Mouse (Mus musculus) hindbrain, postnatal 0 days (tissue): Measurements from ENCODE around the gene Tigd3. TPM values are rescaled to one million over a fixed set of nuclear protein-coding genes. Genes with fewer than 3 reads are reported as not detected.

ENCODE experiments used
- ATAC-seq: fragments of 200-750 bp; cut with Nextera tagmentation; 2 replicates; pipeline ENCODE4 v1.8.0; 2017; ENCODE audit warnings: mild to moderate bottlenecking, moderate TSS enrichment, moderate library complexity
- DNase-seq: peaks from one replicate; pipeline ENCODE4 v3.0.0-alpha.2; 2015; ENCODE audit warnings: low spot score
- H3K27ac ChIP-seq: fragments of 300-500 bp; sonication (generic); 2 replicates; pipeline ENCODE4 v1.5.1; 2014; ENCODE audit warnings: mild to moderate bottlenecking
- H3K27me3 ChIP-seq: fragments of 300-500 bp; sonication (generic); 2 replicates; pipeline ENCODE4 v1.6.1; 2014; ENCODE audit warnings: low read length, mixed read lengths; ENCODE audit not compliant: insufficient read depth
- H3K36me3 ChIP-seq: fragments of 300-500 bp; sonication (generic); 2 replicates; pipeline ENCODE4 v1.6.1; 2014; ENCODE audit warnings: low read length, mixed read lengths; ENCODE audit not compliant: insufficient read depth
- H3K4me1 ChIP-seq: fragments of 300-500 bp; sonication (generic); 2 replicates; pipeline ENCODE4 v1.6.1; 2014; ENCODE audit warnings: antibody characterized with exemption, low read length, mixed read lengths; ENCODE audit not compliant: insufficient read depth
- H3K4me2 ChIP-seq: fragments of 300-500 bp; sonication (generic); 2 replicates; pipeline ENCODE4 v1.6.1; 2014; ENCODE audit warnings: low read depth, mild to moderate bottlenecking, low read length, moderate library complexity, mixed read lengths
- H3K4me3 ChIP-seq: fragments of 300-500 bp; sonication (generic); 2 replicates; pipeline ENCODE4 v1.5.1; 2014; ENCODE audit warnings: low read length
- H3K9ac ChIP-seq: fragments of 300-500 bp; sonication (generic); replicated peaks from 2 replicates; pipeline ENCODE4 v1.6.1; 2014; ENCODE audit warnings: mild to moderate bottlenecking, low read length, moderate library complexity, mixed read lengths
- H3K9me3 ChIP-seq: fragments of 300-500 bp; sonication (generic); 2 replicates; pipeline ENCODE4 v1.6.1; 2016; ENCODE audit warnings: low read length, mixed read lengths
- CTCF ChIP-seq: IDR thresholded peaks from 2 replicates; pipeline ENCODE4 v1.5.1; 2016; ENCODE audit warnings: antibody characterized with exemption, control low read depth, low read depth
- WGBS: fragments of 180-500 bp; shearing (Covaris S2); extraction: QIAGEN DNeasy Blood & Tissue Kit; methylation state at CpG from one replicate; pipeline ENCODE4 v1.1.7; 2014; 5-methylcytosine and 5-hydroxymethylcytosine counted together
- polyA plus RNA-seq: library from polyadenylated mRNA; unstranded; fragments of >200 nt; fragmentation: Nextera tagmentation; extraction: Ambion mirVana; gene quantifications from 2 replicates; pipeline ENCODE4 v1.2.1, GENCODE M21; 2015
- total RNA-seq: library from RNA; depleted of rRNA; stranded (reverse); fragments of >200 nt; gene quantifications from 2 replicates; pipeline ENCODE4 v1.2.3, GENCODE M21; 2014; rRNA removed

The Tigd3 gene
- total and polyA plus RNA-seq, 2 experiments from 2014 or later: 7.1 to 7.5 TPM

DNA sequence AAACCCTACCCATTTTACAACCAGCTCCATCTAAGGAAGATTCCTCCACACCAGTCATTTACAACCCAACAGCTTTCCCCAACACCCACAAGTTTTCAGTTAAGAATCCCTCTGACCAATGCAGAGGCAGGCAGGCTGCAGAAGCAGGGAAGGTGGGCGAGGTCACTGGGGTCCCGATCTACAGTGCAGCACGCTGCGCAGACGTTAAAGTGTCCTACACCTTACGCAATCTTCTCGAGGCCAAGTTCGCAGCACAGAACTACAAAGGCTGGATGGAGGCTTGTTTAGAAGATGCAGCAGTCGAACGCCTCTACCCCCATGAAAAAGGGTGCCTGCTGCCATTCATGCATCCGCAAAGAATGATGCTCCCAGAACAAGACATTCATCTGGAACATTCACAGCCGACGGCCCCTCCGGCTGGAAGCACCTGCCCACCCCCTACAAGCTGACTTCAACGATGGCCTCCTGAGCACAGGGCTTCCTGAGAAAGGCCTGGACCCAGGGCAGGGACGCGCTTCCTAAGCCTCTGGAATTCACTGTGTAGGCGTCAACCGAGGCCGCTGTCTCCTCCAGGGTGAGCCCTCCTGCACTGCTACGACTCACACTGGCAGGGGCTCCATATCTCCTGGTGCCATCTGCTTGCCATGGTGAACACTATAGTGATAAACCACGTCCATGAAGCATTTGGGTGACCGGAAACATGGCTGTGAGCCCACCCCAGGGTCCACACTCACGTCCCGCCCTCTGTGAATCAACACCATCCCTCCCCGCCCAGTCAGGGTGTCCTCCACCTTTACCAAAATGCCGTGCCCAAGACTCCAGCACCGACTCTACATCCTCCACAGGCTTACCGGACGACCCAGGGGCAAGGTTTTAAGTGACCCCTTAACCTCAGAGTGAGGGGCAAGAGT is 49.9 kb downstream of the Tigd3 start:
- no peaks in the 10 kb centered on the region for H3K27me3 ChIP-seq
- DNase-seq: no peak
- H3K4me3 ChIP-seq: peak overlapping the region; percentile 8
- no peaks in the 10 kb centered on the region for H3K9me3 ChIP-seq
- 75% methylated on average over 30 of the region's 30 CpGs for WGBS
- H3K36me3 ChIP-seq: no peaks in the 10 kb centered on the region
- peak overlapping the region; percentile 9; the same call in 1 of the 2 replicates for H3K27ac ChIP-seq
- no peak for TF ChIP-seq CTCF
- no peak for ATAC-seq
- H3K4me1 ChIP-seq: peaks cover 30% of the 10 kb centered on the region
- H3K4me2 ChIP-seq: peak overlapping the region; percentile 60
- no peak overlapping the region for H3K9ac ChIP-seq

DNA sequence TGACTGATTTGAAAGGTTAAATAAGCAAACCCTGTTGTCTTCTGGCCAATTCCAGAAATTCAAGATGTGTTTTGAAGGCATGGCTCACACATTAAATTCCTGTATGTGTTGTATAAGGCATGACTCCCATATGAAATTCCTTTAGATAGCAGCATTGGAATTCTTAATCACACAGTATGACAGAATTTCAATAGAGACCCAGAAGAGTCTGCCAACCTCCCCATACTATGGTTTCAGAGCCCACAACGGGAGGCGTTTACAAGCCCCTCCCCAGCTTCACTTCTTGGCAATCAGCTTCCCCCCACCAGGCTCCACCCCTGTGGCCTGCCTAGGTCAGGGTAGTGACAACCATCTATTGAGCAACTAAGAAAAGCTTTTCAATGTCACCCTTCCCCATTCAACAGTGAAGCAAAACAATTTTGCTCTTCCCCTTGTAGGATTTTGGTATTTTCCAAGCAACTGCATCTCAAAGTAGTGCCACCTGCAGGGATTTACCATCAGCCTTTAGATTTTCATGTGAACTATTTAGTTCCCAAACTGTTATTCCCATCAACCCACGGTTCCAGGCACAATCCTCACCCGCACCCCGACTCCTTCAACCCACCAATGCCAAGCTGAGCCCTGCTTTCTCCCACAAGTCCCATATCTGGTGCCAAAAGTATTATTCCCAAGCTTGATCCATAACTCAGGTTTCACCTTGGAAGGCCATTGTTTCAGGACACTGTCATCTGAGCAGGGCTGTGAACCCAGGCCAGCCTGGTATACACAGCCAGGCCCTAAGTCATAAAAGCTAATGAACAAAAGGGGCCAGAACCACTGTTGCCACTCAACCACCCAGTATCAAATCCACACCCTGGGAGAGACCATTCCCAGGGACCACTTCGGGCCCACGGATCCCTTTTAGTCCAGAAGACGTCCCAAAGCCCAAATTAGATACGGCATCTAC is 50.9 kb downstream of the Tigd3 start:
- H3K4me1 ChIP-seq: peaks cover 21% of the 10 kb centered on the region
- peak overlapping the region; percentile 60 for H3K4me2 ChIP-seq
- no peak for TF ChIP-seq CTCF
- no peak for DNase-seq
- no peak overlapping the region for H3K9ac ChIP-seq
- no peaks in the 10 kb centered on the region for H3K9me3 ChIP-seq
- no peak overlapping the region for H3K4me3 ChIP-seq
- WGBS: 60% methylated on average over 9 of the region's 9 CpGs
- 0 out of 2 replicates have a peak overlapping the region, but pooled peaks have one; percentile 27 for H3K27ac ChIP-seq
- H3K27me3 ChIP-seq: no peaks in the 10 kb centered on the region
- ATAC-seq: no peak
- H3K36me3 ChIP-seq: no peaks in the 10 kb centered on the region

DNA sequence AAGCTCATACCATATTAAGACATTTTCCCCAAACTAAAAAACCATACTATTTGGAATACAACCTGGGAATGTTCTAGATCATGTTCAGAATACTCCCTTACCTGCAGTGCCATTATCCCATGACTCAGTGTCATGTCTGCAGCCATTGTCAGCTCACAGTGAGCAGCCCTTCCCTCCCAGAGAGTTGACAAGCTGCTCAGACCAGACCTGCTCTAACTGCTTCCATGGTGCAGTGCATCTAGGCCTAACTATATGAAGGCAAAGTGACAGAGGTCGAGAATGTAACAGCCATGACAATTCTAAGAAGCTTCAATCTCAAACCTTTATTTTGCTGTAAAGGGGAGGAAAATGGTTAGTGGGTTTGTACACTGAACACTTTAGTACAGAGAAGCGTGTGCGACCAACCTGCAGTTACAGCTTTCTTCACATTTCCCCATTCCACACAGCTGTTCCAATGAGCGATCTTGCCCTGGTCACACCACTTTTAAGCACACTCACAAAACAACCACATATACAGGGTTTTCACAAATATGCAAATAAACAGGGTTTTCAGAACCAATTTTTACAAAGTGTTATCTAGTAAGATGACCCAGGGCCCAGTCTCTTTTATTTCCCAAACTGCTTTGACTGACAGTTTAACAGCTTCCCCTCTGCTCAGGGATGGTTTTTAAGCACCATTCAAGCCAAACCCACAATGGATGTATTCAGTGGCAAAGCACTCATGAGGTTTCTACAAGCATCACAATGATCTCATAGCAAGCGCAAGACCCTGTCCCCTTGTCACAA is 51.8 kb downstream of the Tigd3 start:
- DNase-seq (no peak), ATAC-seq (no peak)
- 0 out of 2 replicates have a peak overlapping the region, but pooled peaks have one; percentile 7 for H3K9ac ChIP-seq
- no peaks in the 10 kb centered on the region for H3K9me3 ChIP-seq
- TF ChIP-seq CTCF: no peak
- H3K27me3 ChIP-seq: no peaks in the 10 kb centered on the region
- H3K36me3 ChIP-seq: no peaks in the 10 kb centered on the region
- no peak overlapping the region for H3K4me3 ChIP-seq
- H3K4me1 ChIP-seq: peaks cover 12% of the 10 kb centered on the region
- H3K27ac ChIP-seq: peak overlapping the region; percentile 17; the same call in 1 of the 2 replicates
- H3K4me2 ChIP-seq: peak overlapping the region; percentile 60
- WGBS: 46% methylated on average over 5 of the region's 5 CpGs

DNA sequence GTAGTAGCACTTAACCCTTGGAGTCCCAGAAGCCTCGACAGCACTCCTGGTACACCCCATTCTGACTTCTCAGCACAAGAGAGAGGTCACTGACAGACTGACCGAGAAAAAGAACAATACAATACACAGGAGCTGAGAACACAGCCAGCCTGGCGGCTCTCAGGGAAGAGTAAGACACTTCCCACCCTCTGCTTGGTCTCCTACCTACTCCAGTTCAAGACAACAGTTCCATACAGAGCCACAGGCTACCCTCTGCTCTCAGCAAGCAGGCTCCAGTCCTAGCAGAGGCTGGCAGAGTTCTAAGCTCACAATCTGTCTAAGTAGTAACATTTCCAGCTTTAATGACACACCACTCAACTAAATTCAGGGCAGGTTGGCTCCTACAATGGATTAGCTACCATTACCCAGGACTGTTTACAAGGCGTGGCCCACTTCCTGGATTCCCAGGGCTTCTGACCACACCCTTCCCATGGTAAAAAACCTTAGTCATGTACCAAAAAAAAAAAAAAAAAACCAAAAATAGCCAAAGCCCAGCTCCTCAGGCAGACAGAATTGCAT is 52.5 kb downstream of the Tigd3 start:
- 46% methylated on average over 4 of the region's 4 CpGs for WGBS
- DNase-seq (no peak), ATAC-seq (no peak)
- no peak overlapping the region; the same call in 1 of the 2 replicates for H3K9ac ChIP-seq
- peaks cover 11% of the 10 kb centered on the region for H3K4me1 ChIP-seq
- no peaks in the 10 kb centered on the region for H3K36me3 ChIP-seq
- H3K27ac ChIP-seq: no peak overlapping the region
- H3K4me2 ChIP-seq: no peak overlapping the region
- no peaks in the 10 kb centered on the region for H3K9me3 ChIP-seq
- H3K4me3 ChIP-seq: no peak overlapping the region
- H3K27me3 ChIP-seq: no peaks in the 10 kb centered on the region
- no peak for TF ChIP-seq CTCF

Other genes with a start within 250 kb of the Tigd3 start
Only the 30 nearest of the 31 such genes appear.
- 25.6 and 43.2 TPM in 2 replicates for gene Sipa1, start 230.4 kb downstream of the Tigd3 start, total RNA-seq
- 18.7 and 18.8 TPM in 2 replicates for gene Sipa1, start 230.4 kb downstream of the Tigd3 start, polyA plus RNA-seq
- gene Map3k11, start 205.4 kb downstream of the Tigd3 start, total RNA-seq: 20.6 and 20.7 TPM in 2 replicates
- gene Map3k11, start 205.4 kb downstream of the Tigd3 start, polyA plus RNA-seq: 10.0 and 10.7 TPM in 2 replicates
- 75.1 and 97.0 TPM in 2 replicates for gene Pcnx3, start 205.2 kb downstream of the Tigd3 start, total RNA-seq
- 16.8 and 17.2 TPM in 2 replicates for gene Pcnx3, start 205.2 kb downstream of the Tigd3 start, polyA plus RNA-seq
- gene Kcnk7, start 189.8 kb downstream of the Tigd3 start, total RNA-seq: not detected in 2 replicates
- gene Kcnk7, start 189.8 kb downstream of the Tigd3 start, polyA plus RNA-seq: 0.19 and 0.61 TPM in 2 replicates
- gene Ehbp1l1, start 167.8 kb downstream of the Tigd3 start, total RNA-seq: 16.6 and 19.7 TPM in 2 replicates
- gene Ehbp1l1, start 167.8 kb downstream of the Tigd3 start, polyA plus RNA-seq: 40.0 and 43.0 TPM in 2 replicates
- 177 and 188 TPM in 2 replicates for gene Fam89b, start 164.5 kb downstream of the Tigd3 start, total RNA-seq
- 131 and 140 TPM in 2 replicates for gene Fam89b, start 164.5 kb downstream of the Tigd3 start, polyA plus RNA-seq
- gene Ltbp3, start 153.2 kb downstream of the Tigd3 start, total RNA-seq: 43.0 and 50.2 TPM in 2 replicates
- 14.0 and 14.4 TPM in 2 replicates for gene Ltbp3, start 153.2 kb downstream of the Tigd3 start, polyA plus RNA-seq
- 84.1 and 96.6 TPM in 2 replicates for gene Scyl1, start 122.7 kb downstream of the Tigd3 start, total RNA-seq
- gene Scyl1, start 122.7 kb downstream of the Tigd3 start, polyA plus RNA-seq: 73.3 and 76.2 TPM in 2 replicates
- gene Frmd8, start 18.9 kb downstream of the Tigd3 start, total RNA-seq: 19.8 and 43.2 TPM in 2 replicates
- gene Frmd8, start 18.9 kb downstream of the Tigd3 start, polyA plus RNA-seq: 12.5 and 13.7 TPM in 2 replicates
- 2.1 and 6.0 TPM in 2 replicates for gene Slc25a45, start 16.3 kb downstream of the Tigd3 start, total RNA-seq
- gene Slc25a45, start 16.3 kb downstream of the Tigd3 start, polyA plus RNA-seq: 1.8 and 2.8 TPM in 2 replicates
- gene Dpf2, start 18.9 kb upstream of the Tigd3 start, total RNA-seq: 61.7 and 77.4 TPM in 2 replicates
- 69.5 and 70.2 TPM in 2 replicates for gene Dpf2, start 18.9 kb upstream of the Tigd3 start, polyA plus RNA-seq
- gene Cdc42ep2, start 30.7 kb upstream of the Tigd3 start, total RNA-seq: 22.0 and 28.0 TPM in 2 replicates
- gene Cdc42ep2, start 30.7 kb upstream of the Tigd3 start, polyA plus RNA-seq: 17.4 and 18.0 TPM in 2 replicates
- 23.4 and 28.9 TPM in 2 replicates for gene Pola2, start 70.1 kb upstream of the Tigd3 start, total RNA-seq
- 19.5 and 21.5 TPM in 2 replicates for gene Pola2, start 70.1 kb upstream of the Tigd3 start, polyA plus RNA-seq
- gene Slc22a20, start 92.0 kb upstream of the Tigd3 start, total RNA-seq: not detected in 2 replicates
- gene Slc22a20, start 92.0 kb upstream of the Tigd3 start, polyA plus RNA-seq: not detected in 2 replicates
- 13.6 and 15.7 TPM in 2 replicates for gene Capn1, start 121.7 kb upstream of the Tigd3 start, total RNA-seq
- gene Capn1, start 121.7 kb upstream of the Tigd3 start, polyA plus RNA-seq: 4.6 and 4.8 TPM in 2 replicates
- 27.6 and 34.1 TPM in 2 replicates for gene Syvn1, start 152.4 kb upstream of the Tigd3 start, total RNA-seq
- 26.8 and 29.8 TPM in 2 replicates for gene Syvn1, start 152.4 kb upstream of the Tigd3 start, polyA plus RNA-seq
- gene Mrpl49, start 163.6 kb upstream of the Tigd3 start, total RNA-seq: 34.4 and 36.2 TPM in 2 replicates
- gene Mrpl49, start 163.6 kb upstream of the Tigd3 start, polyA plus RNA-seq: 52.4 and 54.9 TPM in 2 replicates
- gene Fau, start 163.7 kb upstream of the Tigd3 start, total RNA-seq: 558 and 787 TPM in 2 replicates
- gene Fau, start 163.7 kb upstream of the Tigd3 start, polyA plus RNA-seq: 668 TPM in 2 replicates
- gene Znhit2, start 167.0 kb upstream of the Tigd3 start, total RNA-seq: 76.0 and 97.3 TPM in 2 replicates
- gene Znhit2, start 167.0 kb upstream of the Tigd3 start, polyA plus RNA-seq: 43.2 and 46.3 TPM in 2 replicates
- 122 and 123 TPM in 2 replicates for gene Tm7sf2, start 174.2 kb upstream of the Tigd3 start, total RNA-seq
- gene Tm7sf2, start 174.2 kb upstream of the Tigd3 start, polyA plus RNA-seq: 57.7 and 64.2 TPM in 2 replicates
- 100.0 and 102 TPM in 2 replicates for gene Vps51, start 183.1 kb upstream of the Tigd3 start, total RNA-seq
- 91.2 and 92.2 TPM in 2 replicates for gene Vps51, start 183.1 kb upstream of the Tigd3 start, polyA plus RNA-seq
- not detected in 2 replicates for gene Tmem262, start 185.9 kb upstream of the Tigd3 start, total RNA-seq
- not detected in 2 replicates for gene Tmem262, start 185.9 kb upstream of the Tigd3 start, polyA plus RNA-seq
- 0.37 and 0.86 TPM in 2 replicates for gene Gm28374, start 188.1 kb upstream of the Tigd3 start, total RNA-seq
- 0.24 and 1.1 TPM in 2 replicates for gene Gm28374, start 188.1 kb upstream of the Tigd3 start, polyA plus RNA-seq
- gene Zfpl1, start 190.8 kb upstream of the Tigd3 start, total RNA-seq: 76.9 and 88.2 TPM in 2 replicates
- gene Zfpl1, start 190.8 kb upstream of the Tigd3 start, polyA plus RNA-seq: 83.9 and 88.2 TPM in 2 replicates
- 6.3 and 7.4 TPM in 2 replicates for gene Cdca5, start 190.8 kb upstream of the Tigd3 start, total RNA-seq
- 6.1 and 7.4 TPM in 2 replicates for gene Cdca5, start 190.8 kb upstream of the Tigd3 start, polyA plus RNA-seq
- gene AC131692.1, start 200.3 kb upstream of the Tigd3 start, total RNA-seq: not detected in 2 replicates
- gene AC131692.1, start 200.3 kb upstream of the Tigd3 start, polyA plus RNA-seq: not detected in 2 replicates
- gene Naaladl1, start 211.6 kb upstream of the Tigd3 start, total RNA-seq: 0.40 and 0.89 TPM in 2 replicates
- gene Naaladl1, start 211.6 kb upstream of the Tigd3 start, polyA plus RNA-seq: 0.36 and 0.43 TPM in 2 replicates
- gene Sac3d1, start 224.5 kb upstream of the Tigd3 start, total RNA-seq: 91.0 and 91.5 TPM in 2 replicates
- gene Sac3d1, start 224.5 kb upstream of the Tigd3 start, polyA plus RNA-seq: 50.5 and 51.9 TPM in 2 replicates
- 71.4 and 84.4 TPM in 2 replicates for gene Snx15, start 234.2 kb upstream of the Tigd3 start, total RNA-seq
- gene Snx15, start 234.2 kb upstream of the Tigd3 start, polyA plus RNA-seq: 60.9 and 62.7 TPM in 2 replicates
- not detected in 2 replicates for gene Batf2, start 246.8 kb upstream of the Tigd3 start, total RNA-seq
- gene Batf2, start 246.8 kb upstream of the Tigd3 start, polyA plus RNA-seq: 0.21 and 0.23 TPM in 2 replicates